Mouse (Mus musculus) heart, postnatal 25 days (tissue): ENCODE results near the gene Arhgap32. TPM values are rescaled to one million over a fixed set of nuclear protein-coding genes. Genes with fewer than 3 reads are reported as not detected.
"Not testable (repeated sequence)": the region's sequence is repeated elsewhere in the genome, so short reads cannot be mapped to it uniquely, and the experiment has no call there.

Experiments
- DNase-seq: peaks from one replicate; pipeline ENCODE4 v3.0.0; 2022; ENCODE audit warnings: low spot score
- intact Hi-C: fragments of 180-260 bp; cut with DNase I; formaldehyde crosslinking; loops from one replicate; pipeline ENCODE4 v1.15.1; 2025
- total RNA-seq, 2 experiments: library from RNA; stranded (reverse); gene quantifications; 2 replicates each; pipeline ENCODE4 v1.2.3; 2021

The Arhgap32 gene
- total RNA-seq, 2 experiments from 2014 or later, result 20.3 to 21.7 TPM

DNA sequence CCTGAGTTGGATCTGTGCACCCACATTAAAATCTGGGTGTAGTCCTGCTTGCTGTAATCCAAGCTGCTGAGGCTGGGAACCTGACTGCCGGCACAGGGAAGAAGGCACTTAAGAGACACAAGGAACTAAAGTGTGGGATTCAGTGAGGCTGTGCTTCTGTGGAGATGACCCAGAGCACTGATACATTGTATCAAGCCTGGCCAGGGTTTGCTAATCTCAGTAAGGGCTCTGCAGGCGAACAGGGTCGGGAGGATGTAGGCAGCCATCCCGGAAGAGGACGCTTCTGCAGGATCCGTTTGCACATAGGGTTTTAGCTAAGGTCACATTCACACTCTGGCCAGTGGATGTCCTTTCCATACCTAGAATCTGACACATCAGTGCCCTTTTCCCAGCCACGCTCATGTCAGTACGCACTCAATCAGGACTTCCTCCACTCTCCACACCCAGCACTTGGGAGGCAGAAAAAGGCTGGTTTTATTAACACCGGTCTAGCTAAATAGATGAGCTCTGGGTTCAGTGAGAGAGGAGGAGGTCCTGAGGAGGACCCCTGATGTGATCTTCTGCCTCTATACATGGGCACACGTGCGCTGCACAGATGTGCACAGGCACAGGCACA lies 20.9 kb downstream of the Arhgap32 start:
- DNase-seq, result no peak
- intact Hi-C loops, result no loop called here

DNA sequence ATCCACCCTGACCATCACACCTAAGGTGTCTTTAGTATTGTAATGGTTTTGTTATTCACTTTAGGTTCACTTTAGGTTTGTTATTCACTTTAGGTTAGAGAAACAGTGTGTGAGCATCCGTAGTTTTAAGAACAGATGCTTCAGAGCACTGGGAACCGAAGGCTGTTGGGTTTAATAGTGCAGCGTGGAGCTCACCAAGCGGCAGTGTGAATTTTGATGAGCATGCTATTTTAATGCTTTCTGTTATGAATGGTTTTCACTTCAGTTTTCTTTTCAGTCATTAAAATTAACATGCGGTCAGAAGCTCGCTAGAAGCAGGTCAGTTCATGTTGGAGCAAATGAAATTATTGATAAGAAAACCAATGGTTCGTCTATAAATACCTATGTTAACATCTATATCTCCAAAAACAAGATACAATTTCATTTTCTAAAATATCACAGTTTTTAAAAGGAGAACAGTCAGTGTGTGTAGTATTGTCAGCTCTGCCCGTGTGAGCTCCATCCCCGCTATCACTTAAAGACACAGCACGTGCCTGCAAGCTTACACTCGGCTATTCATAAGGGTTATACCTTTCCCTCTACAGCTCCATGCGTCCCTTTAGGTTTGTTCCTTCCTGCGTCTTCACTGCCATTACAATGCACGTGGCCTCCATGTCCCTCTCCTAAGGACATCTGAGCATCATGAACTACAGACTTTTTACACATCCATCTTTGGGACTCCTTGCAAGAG lies 21.9 kb downstream of the Arhgap32 start:
- DNase-seq, result no peak
- intact Hi-C loops, result no loop called here

DNA sequence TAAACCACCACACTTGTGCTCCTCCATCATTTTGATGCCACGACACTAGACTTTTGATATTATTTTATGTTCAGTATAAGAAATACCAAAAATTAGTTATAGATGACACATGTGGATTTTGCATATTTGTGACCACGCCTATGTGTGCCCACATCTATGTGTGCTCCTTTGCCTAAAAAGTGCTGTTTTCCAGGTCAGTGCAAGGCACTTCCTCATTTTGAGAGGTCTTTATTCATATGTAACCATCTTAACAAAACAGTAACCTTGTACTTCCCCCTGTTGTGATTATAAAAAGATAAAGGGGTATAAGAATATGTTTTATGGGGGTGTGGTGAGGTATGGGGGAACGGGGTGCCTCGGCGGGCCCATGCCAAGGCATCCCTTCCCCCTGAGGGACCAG lies 22.7 kb downstream of the Arhgap32 start:
- intact Hi-C loops, result no loop called here
- no peak for DNase-seq

GRCm38 (mm10) chr9:32139641-32140040 lies 23.7 kb downstream of the Arhgap32 start:
- intact Hi-C loops, result no loop called here
- DNase-seq, result no peak

DNA sequence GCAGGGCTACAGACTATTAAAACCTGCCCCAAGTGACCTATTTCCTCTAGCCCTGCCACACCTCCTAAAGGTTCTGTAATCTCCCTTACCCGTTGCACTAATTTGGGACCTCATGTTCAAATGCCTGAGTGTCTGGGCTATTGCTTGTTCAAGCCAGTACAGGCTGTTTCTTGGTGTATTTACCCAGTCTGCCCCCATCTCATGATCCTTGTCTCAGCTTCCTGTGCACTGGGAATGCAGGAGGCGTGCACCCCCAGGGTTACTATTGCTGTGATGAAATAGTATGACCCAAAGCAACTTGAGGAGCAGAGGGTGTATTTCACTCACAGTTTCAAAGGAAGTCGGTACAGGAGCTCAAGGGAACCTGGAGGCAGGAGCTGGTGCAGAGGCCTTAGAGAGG lies 26.9 kb downstream of the Arhgap32 start:
- intact Hi-C loops, result no loop called here

GRCm38 (mm10) chr9:32143451-32143850 lies 27.5 kb downstream of the Arhgap32 start:
- intact Hi-C loops, result no loop called here
- DNase-seq, result no peak

More for the DNA sequence above, 26.9 kb downstream of the Arhgap32 start:
- DNase-seq, result no peak

GRCm38 (mm10) chr9:32146257-32146996 lies 30.5 kb downstream of the Arhgap32 start:
- intact Hi-C loops, result loop anchor here (5.0 kb wide), 1 partner anchor 114 kb away; no protein-coding TSS in a partner anchor
- no peak for DNase-seq

GRCm38 (mm10) chr9:32149241-32149640 lies 33.3 kb downstream of the Arhgap32 start:
- DNase-seq, result no peak
- intact Hi-C loops, result loop anchor here (5.0 kb wide), 1 partner anchor 117 kb away; no protein-coding TSS in a partner anchor

- no peak for DNase-seq
- intact Hi-C loops, result loop anchor here (5.0 kb wide), 1 partner anchor 118 kb away; no protein-coding TSS in a partner anchor
These were observed 34.1 kb downstream of the Arhgap32 start for GRCm38 (mm10) chr9:32149836-32150642.

DNA sequence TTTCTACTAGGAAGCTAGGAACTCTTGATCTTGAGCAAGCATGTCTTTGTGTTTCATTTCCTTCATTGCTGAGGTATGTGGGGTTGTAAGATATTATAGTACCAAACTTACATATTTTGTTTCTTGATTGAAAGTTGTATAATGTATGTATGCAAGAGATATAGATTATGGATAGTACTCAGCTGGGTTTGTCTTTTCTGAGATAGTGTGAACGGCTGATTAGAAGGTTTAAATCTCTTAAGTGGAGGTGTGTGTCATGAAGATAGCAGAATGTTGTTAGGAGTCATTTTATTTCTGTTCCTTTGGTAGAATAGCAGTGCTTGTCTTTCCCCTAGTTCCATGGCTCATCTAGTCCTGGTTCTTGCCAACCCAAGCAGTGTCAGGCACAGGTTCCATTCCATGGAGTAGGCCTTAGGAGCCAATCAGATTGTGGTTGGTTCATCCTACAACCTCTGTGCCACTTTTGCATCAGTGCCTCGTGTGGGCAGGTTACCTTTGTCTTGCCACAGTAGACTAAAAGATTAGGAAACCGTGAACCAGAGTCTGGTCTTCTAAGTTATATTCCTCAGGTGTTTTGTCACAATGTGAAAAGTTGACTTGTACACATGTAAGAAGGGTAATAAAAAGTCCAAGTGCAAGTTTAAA lies 38.9 kb downstream of the Arhgap32 start:
- no peak for DNase-seq
- intact Hi-C loops, result loop anchor here (5.0 kb wide), 1 partner anchor 593 kb away; no protein-coding TSS in a partner anchor

DNA sequence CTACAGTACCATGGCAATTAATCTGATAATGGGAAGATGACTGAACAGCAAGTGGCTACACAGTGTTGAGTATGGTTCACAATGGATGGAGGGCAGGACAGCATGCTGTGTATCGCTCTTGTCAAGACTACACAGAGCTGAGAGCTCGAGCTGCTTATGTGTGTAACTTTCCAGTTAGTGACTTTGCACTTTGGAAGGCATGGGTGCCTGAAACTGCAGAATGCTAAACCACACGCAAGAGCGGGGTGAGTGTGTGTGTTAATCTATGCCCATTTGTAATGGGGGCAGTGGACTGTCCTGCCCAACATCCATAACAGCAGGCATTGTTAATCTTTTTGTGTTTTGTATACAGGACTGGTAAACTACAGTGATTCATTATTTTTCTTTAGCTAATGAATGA lies 40.8 kb downstream of the Arhgap32 start:
- DNase-seq, result no peak
- intact Hi-C loops, result loop anchor here (5.0 kb wide), 1 partner anchor 594 kb away; no protein-coding TSS in a partner anchor

- DNase-seq, result no peak
- intact Hi-C loops, result loop anchor here (5.0 kb wide), 1 partner anchor 595 kb away; no protein-coding TSS in a partner anchor
These were observed 41.3 kb downstream of the Arhgap32 start for GRCm38 (mm10) chr9:32157201-32157600.

GRCm38 (mm10) chr9:32158837-32159543 lies 43.1 kb downstream of the Arhgap32 start:
- DNase-seq, result no peak
- intact Hi-C loops, result loop anchor here (1.0 to 5.0 kb wide), 4 partner anchors 188 to 597 kb away; no protein-coding TSS in a partner anchor

DNA sequence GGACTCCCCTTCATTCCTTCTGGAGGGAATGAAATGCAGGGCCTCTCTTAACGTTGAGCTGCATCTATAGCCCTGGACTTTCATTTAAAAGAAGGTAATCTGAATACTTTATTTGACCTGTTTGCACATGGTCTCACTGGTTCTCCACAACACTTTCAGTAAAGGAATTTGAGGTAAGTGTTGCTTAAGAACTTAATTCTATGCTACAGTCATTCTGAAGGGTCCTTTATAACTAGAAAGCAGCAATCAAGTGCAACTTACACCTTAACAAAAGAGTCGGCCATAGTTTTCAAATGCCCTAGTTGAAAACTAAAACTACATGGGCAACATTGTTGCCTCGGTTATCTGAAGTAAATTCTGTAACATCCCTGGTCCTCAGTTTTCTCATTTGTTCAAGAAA lies 43.8 kb downstream of the Arhgap32 start:
- intact Hi-C loops, result loop anchor here (1.0 to 5.0 kb wide), 5 partner anchors 127 to 597 kb away; no protein-coding TSS in a partner anchor
- DNase-seq, result no peak

DNA sequence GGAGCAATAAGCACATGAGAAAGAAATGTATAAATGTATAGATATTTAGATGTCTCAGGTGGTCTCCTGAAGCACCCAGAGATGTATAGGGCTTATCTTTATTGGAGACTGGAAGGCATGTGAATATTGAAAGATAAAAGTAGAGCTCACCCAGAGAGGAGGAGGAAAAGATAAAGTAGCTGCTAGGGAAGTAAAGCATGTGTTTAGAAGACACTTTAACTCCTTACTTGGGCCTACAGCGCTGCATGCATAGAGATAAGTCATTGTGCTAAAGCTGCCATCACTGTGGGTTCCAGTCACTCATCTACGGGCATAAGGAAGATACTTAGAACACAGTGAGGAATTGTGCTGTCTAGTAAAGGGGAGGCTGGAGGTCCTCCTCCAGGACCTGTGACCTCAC lies 46.9 kb downstream of the Arhgap32 start:
- intact Hi-C loops, result loop anchor here (5.0 kb wide), 1 partner anchor 130 kb away; no protein-coding TSS in a partner anchor
- no peak for DNase-seq

DNA sequence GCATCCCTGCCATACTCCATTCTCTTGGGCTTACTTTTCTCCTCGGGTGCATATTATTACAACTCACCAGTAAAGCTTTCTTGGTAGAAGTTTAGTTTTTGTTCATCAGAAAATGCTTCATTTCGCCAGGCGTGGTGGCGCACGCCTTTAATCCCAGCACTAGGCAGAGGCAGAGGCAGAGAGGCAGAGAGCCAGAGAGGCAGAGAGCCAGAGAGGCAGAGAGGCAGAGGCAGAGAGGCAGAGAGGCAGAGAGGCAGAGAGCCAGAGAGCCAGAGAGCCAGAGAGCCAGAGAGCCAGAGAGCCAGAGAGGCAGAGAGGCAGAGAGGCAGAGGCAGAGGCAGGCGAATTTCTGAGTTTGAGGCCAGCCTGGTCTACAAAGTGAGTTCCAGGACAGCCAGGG lies 47.9 kb downstream of the Arhgap32 start:
- intact Hi-C loops, result loop anchor here (5.0 kb wide), 1 partner anchor 132 kb away; no protein-coding TSS in a partner anchor
- DNase-seq, result not testable (repeated sequence)

DNA sequence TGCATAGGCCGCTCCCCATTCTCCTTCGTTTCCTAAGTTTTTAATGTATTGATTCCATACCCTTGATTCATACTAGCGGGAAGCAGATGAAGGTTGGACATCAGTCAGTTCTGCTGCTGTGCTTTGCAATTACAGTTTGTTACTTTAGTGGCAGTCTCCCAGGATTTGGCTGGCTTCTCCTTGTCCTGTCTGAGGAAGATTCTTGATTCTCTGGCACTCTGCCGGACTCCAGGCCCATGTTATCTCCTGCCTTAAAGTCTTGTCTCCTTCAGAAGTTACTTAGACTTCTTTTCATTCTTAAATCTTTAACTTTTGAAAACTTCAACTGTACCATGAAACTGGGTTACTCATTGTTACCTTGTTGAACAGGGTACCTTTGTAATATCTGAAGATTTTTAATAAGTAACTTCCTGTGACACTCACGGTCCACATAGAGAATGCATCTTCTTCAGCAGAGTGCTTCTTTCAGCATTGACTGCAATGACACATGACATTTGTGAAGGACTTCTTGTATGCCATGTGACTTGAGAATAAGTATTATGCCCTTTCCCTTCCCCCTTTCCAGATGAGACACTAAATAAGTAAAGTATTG lies 52.7 kb downstream of the Arhgap32 start:
- no peak for DNase-seq
- intact Hi-C loops, result no loop called here

GRCm38 (mm10) chr9:32170713-32171112 lies 54.8 kb downstream of the Arhgap32 start:
- DNase-seq, result no peak
- intact Hi-C loops, result no loop called here
